Mouse (Mus musculus): ENCODE data around the gene Olfr199.
"Not testable (repeated sequence)": the region's sequence is repeated elsewhere in the genome, so short reads cannot be mapped to it uniquely, and the experiment has no call there.

The Olfr199 gene

DNA sequence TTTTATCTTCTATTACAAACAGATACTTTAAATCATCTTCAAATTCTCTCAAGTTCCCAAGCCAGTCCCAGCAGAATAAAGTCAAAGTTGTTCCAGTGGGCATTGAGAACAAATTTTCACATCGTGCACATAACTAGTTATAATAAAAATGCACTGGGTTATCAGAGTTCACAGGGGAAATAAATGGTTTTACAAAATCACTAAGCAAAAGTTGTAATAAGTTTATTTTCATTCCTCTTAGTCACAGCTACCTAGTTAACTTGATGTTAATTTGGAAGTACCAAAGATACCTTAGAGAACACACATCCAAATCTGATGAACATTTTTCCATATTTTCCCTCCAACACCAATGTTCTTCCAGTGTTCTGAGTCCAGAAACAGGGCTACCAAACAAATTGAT, at the start of gene Olfr199:
TSS of gene Olfr199 (minus strand) at position 101 of the 400 bp plus-strand sequence.
- not testable (repeated sequence) for DNase-seq (ENCODE audit: low read depth)

DNA sequence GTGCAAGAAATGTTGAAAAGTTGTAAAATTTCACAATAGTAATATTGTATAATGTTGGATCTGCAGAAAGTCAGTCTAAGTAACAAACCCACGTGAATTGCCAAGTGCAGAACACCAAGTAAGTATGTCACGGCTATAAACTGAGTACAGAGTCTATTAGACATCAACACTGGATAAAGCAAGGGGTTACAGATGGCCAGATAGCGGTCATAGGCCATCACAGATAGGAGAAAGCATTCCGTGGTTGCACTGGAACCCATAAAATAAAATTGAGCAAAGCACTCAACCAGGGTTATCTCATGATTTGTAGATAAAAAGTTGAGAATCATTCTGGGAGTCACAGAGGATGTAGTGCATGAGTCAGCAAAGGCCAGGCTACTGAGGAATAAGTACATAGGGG, 49.5 kb upstream of the Olfr199 start:
- DNase-seq (ENCODE audit: low read depth), result not testable (repeated sequence)

- no peak for DNase-seq (ENCODE audit: low read depth)
Measured at GRCm38 (mm10) chr16:59249684-59250083, 30.1 kb upstream of the Olfr199 start.

- DNase-seq (ENCODE audit: low read depth), result not testable (repeated sequence)
Measured at GRCm38 (mm10) chr16:59217861-59218260, 1.7 kb downstream of the Olfr199 start.

DNA sequence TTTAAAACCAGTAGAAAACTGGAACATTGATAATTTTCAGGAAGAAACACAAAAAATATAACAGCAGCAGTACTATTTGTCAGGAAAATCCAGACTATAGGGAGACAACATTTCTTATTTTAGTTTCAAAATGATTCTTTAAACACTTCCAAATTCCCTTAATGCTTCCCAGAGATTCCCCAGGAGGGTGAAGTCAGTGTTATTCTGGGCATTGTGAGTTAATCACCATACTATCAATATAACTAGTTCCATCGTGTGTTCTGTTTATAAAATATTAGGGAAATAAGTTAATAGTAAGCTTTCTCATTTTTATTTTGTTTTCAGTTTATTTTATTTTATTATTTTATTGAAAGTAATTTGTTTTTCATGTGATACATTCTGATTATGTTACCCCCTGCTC, 16.1 kb downstream of the Olfr199 start, which contains the start of gene Olfr198:
TSS of gene Olfr198 (minus strand) at position 101 of the 400 bp plus-strand sequence.
- DNase-seq (ENCODE audit: low read depth), result not testable (repeated sequence)

- DNase-seq (ENCODE audit: low read depth), result no peak
Measured at GRCm38 (mm10) chr16:59170354-59170753, 49.2 kb downstream of the Olfr199 start, which contains the start of gene Olfr196. TSS of gene Olfr196 (minus strand) at chr16:59170454.
